Mouse (Mus musculus) kidney, adult 9 months (tissue): ENCODE data around the gene Hsd17b13.
A peak's percentile ranks its signal among the peaks of the same experiment; 100 is the strongest.

ENCODE experiments used
- DNase-seq: peaks from one replicate; pipeline ENCODE4 v3.0.0; 2022

Hsd17b13 gene

GRCm38 (mm10) chr5:103923101-103923500, 54.1 kb downstream of the Hsd17b13 start:
- DNase-seq = no peak

GRCm38 (mm10) chr5:103922436-103922835, 54.8 kb downstream of the Hsd17b13 start:
- peak; percentile 43 for DNase-seq

GRCm38 (mm10) chr5:103919497-103919896, 57.7 kb downstream of the Hsd17b13 start:
- no peak for DNase-seq

GRCm38 (mm10) chr5:103918233-103918632, 59.0 kb downstream of the Hsd17b13 start:
- no peak for DNase-seq

GRCm38 (mm10) chr5:103917357-103917895, 59.8 kb downstream of the Hsd17b13 start:
- no peak for DNase-seq

GRCm38 (mm10) chr5:103916595-103917356, 60.4 kb downstream of the Hsd17b13 start:
- DNase-seq = no peak

- DNase-seq = peak; percentile 26
Measured at GRCm38 (mm10) chr5:103914335-103915226, 62.6 kb downstream of the Hsd17b13 start.

GRCm38 (mm10) chr5:103913150-103913549, 64.1 kb downstream of the Hsd17b13 start:
- no peak for DNase-seq

- DNase-seq = no peak
Measured at GRCm38 (mm10) chr5:103911555-103911954, 65.7 kb downstream of the Hsd17b13 start.

- DNase-seq = peak; percentile 83
Measured at GRCm38 (mm10) chr5:103910748-103911409, 66.3 kb downstream of the Hsd17b13 start, which contains the start of gene Klhl8. Klhl8 (minus strand) TSS chr5:103911259.

- no peak for DNase-seq
Measured at GRCm38 (mm10) chr5:103910156-103910555, 67.1 kb downstream of the Hsd17b13 start.

- no peak for DNase-seq
Measured at GRCm38 (mm10) chr5:103909466-103909865, 67.7 kb downstream of the Hsd17b13 start.

GRCm38 (mm10) chr5:103908851-103909250, 68.4 kb downstream of the Hsd17b13 start:
- DNase-seq = no peak

- DNase-seq = no peak
Measured at GRCm38 (mm10) chr5:103907844-103908243, 69.4 kb downstream of the Hsd17b13 start.

GRCm38 (mm10) chr5:103906173-103906572, 71.0 kb downstream of the Hsd17b13 start:
- no peak for DNase-seq
